Mouse (Mus musculus) layer of hippocampus, adult 8-10 months (tissue): ENCODE results near the gene Thoc3. TPM values are rescaled to one million over a fixed set of nuclear protein-coding genes. Genes with fewer than 3 reads are reported as not detected.

ENCODE experiments used
- DNase-seq, 2 experiments: peaks; one replicate each; pipeline ENCODE4 v3.0.0; 2022; ENCODE audit warnings: low spot score in 2 of 2
- total RNA-seq, 4 experiments: library from RNA; stranded (reverse); gene quantifications; 2 replicates each; pipeline ENCODE4 v1.2.4; 2022

Thoc3 gene
- total RNA-seq, 4 experiments from 2014 or later = 31.7 to 38.2 (median 33.2) TPM

DNA sequence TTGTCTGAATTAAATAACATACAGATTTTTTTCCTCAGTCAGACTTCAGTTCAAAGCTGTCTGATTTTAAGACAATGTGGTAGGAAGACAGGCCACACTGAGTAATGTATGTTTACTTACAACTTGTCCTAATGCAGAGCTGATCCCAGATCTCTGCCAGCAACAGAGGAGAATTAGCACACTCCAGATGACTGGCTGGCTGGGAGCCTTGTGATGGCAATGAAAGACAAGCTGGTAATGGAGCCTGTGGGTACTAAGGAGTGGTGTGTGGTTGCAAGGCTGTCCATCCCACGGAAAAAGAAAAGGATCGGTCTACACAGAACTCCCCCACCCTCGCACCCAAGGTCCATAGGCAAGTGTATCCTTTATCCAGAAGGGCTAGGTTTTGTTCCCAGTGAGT lies 25.0 kb downstream of the Thoc3 start:
- peak; percentile 46 to 70 for DNase-seq

GRCm38 (mm10) chr13:54439912-54440311 lies 28.7 kb downstream of the Thoc3 start:
- DNase-seq = no peak

- DNase-seq = no peak
Observed at GRCm38 (mm10) chr13:54438814-54439213, 29.8 kb downstream of the Thoc3 start.

DNA sequence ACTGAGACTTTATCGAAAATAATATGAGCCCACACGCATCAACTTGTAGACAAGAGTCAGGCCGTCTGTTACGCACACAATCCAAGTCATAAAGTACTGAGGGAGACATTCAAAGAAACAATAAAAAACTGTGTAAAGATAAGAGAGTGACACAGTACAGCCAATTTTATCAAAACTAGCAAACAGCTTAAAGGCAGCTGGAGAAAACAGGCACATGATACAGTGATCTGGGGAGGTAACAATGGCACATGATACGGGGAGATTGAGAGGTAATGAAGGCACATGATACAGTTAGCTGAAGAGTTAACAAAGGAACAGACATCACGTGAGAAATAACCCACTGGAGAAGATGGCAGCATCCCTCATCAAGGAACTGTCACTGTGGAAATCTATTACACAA lies 31.6 kb downstream of the Thoc3 start:
- DNase-seq = no peak

- no peak for DNase-seq
Observed at GRCm38 (mm10) chr13:54436666-54437065, 32.0 kb downstream of the Thoc3 start.

DNA sequence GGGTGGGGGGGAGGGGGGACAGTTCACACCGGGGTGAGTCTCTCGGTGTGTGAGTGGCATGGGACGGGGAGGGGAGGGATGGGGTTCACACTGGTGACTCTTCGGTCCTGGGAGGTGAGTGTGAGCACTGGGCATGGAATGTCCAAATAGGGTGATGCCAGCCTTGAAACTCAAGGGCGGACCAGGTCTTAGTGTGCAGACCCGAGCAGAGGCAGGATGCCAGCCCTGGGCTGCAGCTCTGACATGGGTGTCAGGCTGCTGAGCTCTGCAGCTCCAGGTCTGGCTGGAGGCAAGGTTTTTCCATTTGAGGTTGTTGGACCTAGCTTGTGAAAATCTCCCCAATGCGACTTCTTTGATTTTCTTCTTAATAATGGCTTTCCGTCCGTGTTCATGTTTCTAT lies 37.5 kb downstream of the Thoc3 start:
- DNase-seq = no peak

GRCm38 (mm10) chr13:54430051-54430450 lies 38.6 kb downstream of the Thoc3 start:
- no peak for DNase-seq

DNA sequence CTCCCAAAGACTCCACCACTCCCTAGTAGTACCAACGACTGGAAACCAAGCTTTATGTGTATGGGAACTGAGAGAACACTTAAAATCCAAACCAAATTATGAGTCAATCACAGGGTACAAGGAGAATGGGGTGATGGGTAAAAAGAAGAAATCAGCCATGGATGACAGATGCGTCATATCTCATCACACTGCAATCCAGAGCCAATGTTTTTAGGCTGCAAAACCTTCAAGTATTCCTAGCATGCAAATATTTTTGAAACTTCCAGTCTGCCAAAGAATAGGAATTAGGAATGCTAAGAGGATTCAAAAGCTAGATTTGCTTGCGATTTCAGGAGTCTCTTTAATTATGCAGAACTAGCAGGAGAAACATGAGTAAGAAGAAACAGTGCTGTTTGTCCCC lies 39.9 kb downstream of the Thoc3 start:
- DNase-seq = no peak

GRCm38 (mm10) chr13:54426781-54427655 lies 41.6 kb downstream of the Thoc3 start:
- no peak for DNase-seq

- no peak for DNase-seq
Observed at GRCm38 (mm10) chr13:54425269-54425668, 43.4 kb downstream of the Thoc3 start.

DNA sequence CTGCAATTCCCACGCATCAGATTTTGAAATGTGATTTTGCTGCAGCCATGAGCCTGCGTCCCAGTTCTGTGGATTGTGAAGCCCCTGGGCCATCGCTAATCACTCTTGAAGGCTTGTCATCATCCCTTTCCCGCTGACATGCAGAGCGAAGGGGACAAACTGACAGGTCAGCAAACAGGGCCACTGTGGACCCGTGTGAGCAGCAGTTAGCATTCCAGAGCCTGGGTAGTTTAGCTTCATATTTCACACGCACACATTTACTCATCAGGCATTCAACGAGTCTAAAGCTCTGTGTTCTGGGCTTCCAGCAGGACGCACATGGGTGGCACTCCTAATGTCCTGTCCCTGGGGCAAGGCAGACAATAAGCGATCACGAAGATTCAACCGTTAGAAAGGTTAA lies 48.4 kb downstream of the Thoc3 start:
- DNase-seq = no peak

GRCm38 (mm10) chr13:54418781-54419327 lies 49.8 kb downstream of the Thoc3 start:
- peak; percentile 43 to 63 for DNase-seq

DNA sequence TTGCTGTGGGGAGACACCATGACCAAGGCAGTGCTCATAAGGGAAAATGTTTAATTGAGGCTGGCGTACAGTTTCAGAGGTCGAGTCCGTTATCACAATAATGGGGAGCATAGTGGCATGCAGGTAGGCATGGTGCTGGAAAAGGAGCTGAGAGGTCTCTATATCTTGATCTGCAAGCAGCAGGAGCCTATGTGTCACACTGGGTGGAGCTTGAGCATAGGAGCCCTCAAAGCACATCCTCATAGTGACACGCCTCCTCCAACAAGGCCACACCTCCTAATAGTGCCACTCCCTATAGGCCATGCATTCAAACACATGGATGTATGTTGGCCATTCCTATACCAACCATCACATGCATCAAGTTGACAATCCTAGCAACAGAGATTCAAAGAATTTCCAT lies 53.6 kb downstream of the Thoc3 start:
- no peak for DNase-seq

GRCm38 (mm10) chr13:54412721-54413120 lies 55.9 kb downstream of the Thoc3 start:
- DNase-seq = no peak

- no peak for DNase-seq
Observed at GRCm38 (mm10) chr13:54412236-54412635, 56.4 kb downstream of the Thoc3 start.

DNA sequence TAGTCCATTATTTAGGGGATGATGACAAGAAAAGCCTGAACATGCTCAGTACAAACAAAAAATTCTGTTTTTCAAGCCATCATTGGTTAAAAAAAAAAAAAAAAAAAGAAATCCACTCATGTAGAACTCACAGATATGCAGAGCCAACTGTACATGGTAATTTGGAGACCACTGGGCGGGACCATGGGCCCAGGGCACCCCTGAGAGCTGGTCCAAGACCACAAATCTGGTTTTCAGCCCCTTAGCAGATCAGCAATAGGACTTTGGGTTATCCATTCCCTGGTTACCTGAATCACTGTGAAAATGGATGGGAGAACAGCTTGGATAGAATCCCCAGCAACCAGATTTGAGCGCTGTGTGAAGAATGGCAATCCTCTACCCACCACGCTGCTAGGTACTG lies 57.0 kb downstream of the Thoc3 start:
- no peak for DNase-seq

Other genes with a start within 250 kb of the Thoc3 start
- 100 to 1,000 TPM; 865 to 892 (median 878) TPM for gene Cplx2, start 97.5 kb downstream of the Thoc3 start, total RNA-seq
- gene Simc1, start 34.9 kb upstream of the Thoc3 start, total RNA-seq = 10 to 100 TPM; 14.1 to 17.7 (median 15.8) TPM
- 100 to 1,000 TPM; 130 to 147 (median 139) TPM for gene 4833439L19Rik, start 96.6 kb upstream of the Thoc3 start, total RNA-seq
- 10 to 100 TPM; 28.2 to 37.2 (median 30.9) TPM for gene Arl10, start 106.2 kb upstream of the Thoc3 start, total RNA-seq
- gene Nop16, start 121.2 kb upstream of the Thoc3 start, total RNA-seq = 10 to 100 TPM; 20.6 to 23.3 (median 20.8) TPM
- 100 to 1,000 TPM; 134 to 161 (median 146) TPM for gene Higd2a, start 121.4 kb upstream of the Thoc3 start, total RNA-seq
- gene Cltb, start 142.5 kb upstream of the Thoc3 start, total RNA-seq = 100 to 1,000 TPM; 241 to 284 (median 264) TPM
- 10 to 100 TPM; 48.9 to 67.1 (median 53.6) TPM for gene Faf2, start 152.9 kb upstream of the Thoc3 start, total RNA-seq
- 100 to 1,000 TPM; 130 to 151 (median 140) TPM for gene Rnf44, start 225.1 kb upstream of the Thoc3 start, total RNA-seq
- gene Cdhr2, start 232.6 kb upstream of the Thoc3 start, total RNA-seq = under 1 TPM; 0.27 to 0.54 (median 0.37) TPM